Mouse (Mus musculus) brain, embryonic 14.5 days (tissue): ENCODE data around the gene Mslnl.

Source experiments
- CTCF ChIP-seq: fragments of 200-500 bp; IDR thresholded peaks from 2 replicates; pipeline ENCODE4 v1.5.1; 2012; ENCODE audit warnings: inconsistent platforms, mild to moderate bottlenecking, moderate library complexity, borderline replicate concordance; ENCODE audit not compliant: insufficient read depth, insufficient read length; ENCODE audit errors: extremely low read depth
- POLR2A ChIP-seq: fragments of 200-500 bp; IDR thresholded peaks from 2 replicates; pipeline ENCODE4 v1.6.1; 2012; ENCODE audit warnings: mild to moderate bottlenecking, inconsistent platforms, borderline replicate concordance; ENCODE audit not compliant: poor library complexity, insufficient read depth, insufficient read length, severe bottlenecking; ENCODE audit errors: extremely low read depth

DNA sequence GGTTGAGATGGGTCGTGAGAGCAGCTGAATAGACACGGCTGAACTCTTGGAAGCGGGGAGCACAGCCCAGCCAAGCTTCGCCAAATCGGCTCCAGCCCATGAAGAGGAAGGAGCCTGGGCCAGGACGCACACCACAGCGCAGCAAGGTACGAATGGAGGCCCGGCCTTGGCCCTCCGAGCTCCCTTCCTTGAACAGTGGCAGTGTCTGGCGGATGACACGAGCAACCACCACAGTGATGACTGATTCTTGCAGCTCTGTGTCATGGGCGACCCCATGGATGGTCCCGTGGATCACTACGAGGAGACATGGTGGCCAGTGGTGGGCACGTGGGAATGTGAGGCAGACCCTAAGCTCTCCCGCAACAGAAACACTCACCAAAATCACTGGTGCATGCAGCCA lies 59.2 kb downstream of the Mslnl start:
- TF ChIP-seq CTCF (no peak), POLR2A (no peak)
